Mouse (Mus musculus) stomach, postnatal 0 days (tissue): Measurements from ENCODE around the gene Sdf2l1. TPM values are rescaled to one million over a fixed set of nuclear protein-coding genes. Genes with fewer than 3 reads are reported as not detected.

Experiments
- ATAC-seq: fragments of 200-750 bp; cut with Nextera tagmentation; 2 replicates; pipeline ENCODE4 v1.8.0; 2017; ENCODE audit not compliant: low FRiP score, low TSS enrichment
- DNase-seq: peaks from one replicate; pipeline ENCODE4 v3.0.0-alpha.2; 2016; ENCODE audit warnings: low spot score
- H3K27ac ChIP-seq: fragments of 300-500 bp; sonication (generic); replicated peaks from 2 replicates; pipeline ENCODE4 v1.5.1; 2014; ENCODE audit warnings: mild to moderate bottlenecking, control low read depth
- H3K27me3 ChIP-seq: fragments of 300-500 bp; sonication (generic); 2 replicates; pipeline ENCODE4 v1.6.1; 2014; ENCODE audit warnings: low read length; ENCODE audit not compliant: control insufficient read depth, insufficient read depth
- H3K36me3 ChIP-seq: fragments of 300-500 bp; sonication (generic); 2 replicates; pipeline ENCODE4 v1.6.1; 2014; ENCODE audit warnings: low read length, mixed read lengths; ENCODE audit not compliant: control insufficient read depth, insufficient read depth
- H3K4me1 ChIP-seq: fragments of 300-500 bp; sonication (generic); replicated peaks from 2 replicates; pipeline ENCODE4 v1.6.1; 2014; ENCODE audit warnings: antibody characterized with exemption; ENCODE audit not compliant: control insufficient read depth, insufficient read depth
- H3K4me2 ChIP-seq: fragments of 300-500 bp; sonication (generic); replicated peaks from 2 replicates; pipeline ENCODE4 v1.6.1; 2014; ENCODE audit warnings: low read depth, mild to moderate bottlenecking, control low read depth, moderate library complexity
- H3K4me3 ChIP-seq: fragments of 300-500 bp; sonication (generic); 2 replicates; pipeline ENCODE4 v1.5.1; 2014; ENCODE audit warnings: low read depth, low read length, control low read depth
- H3K9ac ChIP-seq: fragments of 300-500 bp; sonication (generic); 2 replicates; pipeline ENCODE4 v1.6.1; 2014; ENCODE audit warnings: mild to moderate bottlenecking, low read length, control low read depth, mixed read lengths
- H3K9me3 ChIP-seq: fragments of 300-500 bp; sonication (generic); 2 replicates; pipeline ENCODE4 v1.6.1; 2016; ENCODE audit warnings: low read length; ENCODE audit not compliant: control insufficient read depth
- CTCF ChIP-seq: IDR thresholded peaks from 2 replicates; pipeline ENCODE4 v1.5.1; 2016; ENCODE audit warnings: antibody characterized with exemption, low read depth, mild to moderate bottlenecking, moderate library complexity
- EP300 ChIP-seq: optimal IDR thresholded peaks from 2 replicates; pipeline ENCODE3; 2016; ENCODE audit warnings: antibody characterized with exemption
- WGBS: fragments of 180-500 bp; shearing (Covaris S2); extraction: QIAGEN DNeasy Blood & Tissue Kit; methylation state at CpG from one replicate; pipeline ENCODE4 v1.1.7; 2014; 5-methylcytosine and 5-hydroxymethylcytosine counted together
- polyA plus RNA-seq: library from polyadenylated mRNA; unstranded; fragments of >200 nt; fragmentation: Nextera tagmentation; extraction: Ambion mirVana; gene quantifications from 2 replicates; pipeline ENCODE4 v1.2.1, GENCODE M21; 2015

The Sdf2l1 gene
- polyA plus RNA-seq, 1 experiment from 2014 or later: 170 TPM

- H3K36me3 ChIP-seq: no peaks in the 10 kb centered on the region
- peak overlapping the region; percentile 76 for H3K4me3 ChIP-seq
- H3K9me3 ChIP-seq: no peaks in the 10 kb centered on the region
- no peaks in the 10 kb centered on the region for H3K27me3 ChIP-seq
- TF ChIP-seq EP300: no peak
- no peak; the same call in 1 of the 2 replicates for TF ChIP-seq CTCF
- no peak for ATAC-seq
- H3K4me2 ChIP-seq: peak overlapping the region; percentile 99
- peak; percentile 50 for DNase-seq
- WGBS: 3% methylated on average over 43 of the region's 43 CpGs
- H3K27ac ChIP-seq: peak overlapping the region; percentile 67
- 0 out of 2 replicates have a peak, but pooled peaks cover 2% of the 10 kb centered on the region for H3K4me1 ChIP-seq
- peak overlapping the region; percentile 62 for H3K9ac ChIP-seq
Measured at GRCm38 (mm10) chr16:17131191-17132088, 743 bp downstream of the Sdf2l1 start.

DNA sequence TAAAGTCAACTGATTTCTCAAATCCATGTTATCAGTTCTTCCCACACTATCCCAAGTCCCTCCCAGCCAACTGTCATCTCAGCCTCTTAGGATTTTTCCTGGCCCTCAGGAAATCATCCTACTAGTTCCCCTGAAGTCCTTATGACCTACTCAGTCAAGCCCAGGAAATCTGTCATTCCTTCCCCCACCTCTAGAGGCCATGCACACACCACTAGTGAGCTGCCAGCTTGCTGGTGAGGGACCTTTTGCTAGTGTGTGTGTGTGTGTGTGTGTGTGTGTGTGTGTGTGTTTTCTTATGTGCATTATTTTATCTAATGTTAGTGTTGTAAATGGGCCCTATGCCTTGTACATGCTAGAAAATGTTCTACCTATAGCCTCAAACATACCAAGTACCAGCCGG, 4.9 kb downstream of the Sdf2l1 start:
- ATAC-seq (no peak), DNase-seq (peak; percentile 69)
- H3K36me3 ChIP-seq: no peaks in the 10 kb centered on the region
- H3K4me3 ChIP-seq: no peak overlapping the region
- no peak overlapping the region for H3K27ac ChIP-seq
- 100% methylated on average over 1 of the region's 1 CpGs for WGBS
- H3K9me3 ChIP-seq: no peaks in the 10 kb centered on the region
- no peak for TF ChIP-seq EP300
- TF ChIP-seq CTCF: peak; percentile 86
- H3K9ac ChIP-seq: no peak overlapping the region
- 0 out of 2 replicates have a peak, but pooled peaks cover 5% of the 10 kb centered on the region for H3K4me1 ChIP-seq
- no peak overlapping the region for H3K4me2 ChIP-seq
- no peaks in the 10 kb centered on the region for H3K27me3 ChIP-seq

GRCm38 (mm10) chr16:17124871-17125520, 7.2 kb downstream of the Sdf2l1 start, which contains the start of gene 2610318N02Rik:
Gene 2610318N02Rik (minus strand): TSS chr16:17125167.
- DNase-seq: peak; percentile 85
- peak within 1 kb of the TSS; percentile 45 for H3K9ac ChIP-seq
- TF ChIP-seq EP300 (no peak), CTCF (peak; percentile 15; the same call in 1 of the 2 replicates)
- ATAC-seq: peak; percentile 88
- H3K4me3 ChIP-seq: peak within 1 kb of the TSS; percentile 32
- no peaks in the 10 kb centered on the region for H3K36me3 ChIP-seq
- H3K27ac ChIP-seq: no peak within 1 kb of the TSS; the same call in 1 of the 2 replicates
- H3K9me3 ChIP-seq: no peaks in the 10 kb centered on the region
- no peaks in the 10 kb centered on the region for H3K27me3 ChIP-seq
- 3% methylated on average over 25 of the region's 25 CpGs for whole genome bisulfite sequencing
- 0 out of 2 replicates have a peak, but pooled peaks cover 3% of the 10 kb centered on the region for H3K4me1 ChIP-seq
- peak within 1 kb of the TSS; percentile 67 for H3K4me2 ChIP-seq

DNA sequence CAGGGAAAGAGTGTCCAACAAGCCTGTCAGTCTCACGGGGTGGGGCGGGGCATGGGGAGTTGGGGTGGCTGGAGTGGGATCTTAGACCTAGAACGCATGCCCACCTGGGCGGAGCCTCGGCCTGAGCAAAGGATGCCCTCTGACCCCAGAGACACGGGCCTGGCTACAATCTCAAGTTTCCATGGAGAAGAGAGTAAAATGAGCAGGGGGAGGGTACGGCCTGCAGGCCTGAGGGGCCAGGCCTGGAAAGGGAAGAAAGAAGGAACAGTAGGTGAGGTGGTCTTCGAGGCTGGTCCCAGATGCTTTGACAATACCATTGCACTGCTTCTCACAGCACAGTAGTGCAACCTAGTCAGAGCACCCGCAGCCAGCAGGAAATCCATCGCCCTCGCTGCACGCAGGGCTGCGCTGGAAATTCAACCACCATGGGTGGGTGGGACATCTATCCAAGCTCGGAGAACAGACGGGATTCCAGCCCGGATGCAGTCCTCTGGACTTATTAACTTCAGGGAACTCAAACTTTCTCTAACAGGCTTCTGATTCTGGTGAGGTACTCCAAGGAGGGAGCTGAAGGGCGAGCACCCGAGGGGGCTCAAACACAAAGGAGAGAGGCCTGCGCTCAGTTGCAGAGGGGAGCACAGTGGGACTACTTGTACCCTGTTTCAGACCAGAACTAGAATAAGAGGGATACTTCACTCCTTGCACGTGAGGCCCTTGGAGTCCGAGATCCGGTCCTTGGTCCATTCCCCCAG, 7.9 kb downstream of the Sdf2l1 start:
- ATAC-seq (peak; percentile 3; the same call in 1 of the 2 replicates), DNase-seq (peak; percentile 27)
- Histone ChIP-seq H3K27me3 (no peaks in the 10 kb centered on the region), H3K9ac (peak overlapping the region; percentile 45), H3K27ac (no peak overlapping the region; the same call in 1 of the 2 replicates), H3K4me1 (0 out of 2 replicates have a peak, but pooled peaks cover 3% of the 10 kb centered on the region), H3K4me3 (peak overlapping the region; percentile 32), H3K4me2 (peak overlapping the region; percentile 67), H3K9me3 (no peaks in the 10 kb centered on the region), H3K36me3 (no peaks in the 10 kb centered on the region)
- no peak for TF ChIP-seq EP300
- no peak for TF ChIP-seq CTCF
- 7% methylated on average over 22 of the region's 22 CpGs for WGBS

DNA sequence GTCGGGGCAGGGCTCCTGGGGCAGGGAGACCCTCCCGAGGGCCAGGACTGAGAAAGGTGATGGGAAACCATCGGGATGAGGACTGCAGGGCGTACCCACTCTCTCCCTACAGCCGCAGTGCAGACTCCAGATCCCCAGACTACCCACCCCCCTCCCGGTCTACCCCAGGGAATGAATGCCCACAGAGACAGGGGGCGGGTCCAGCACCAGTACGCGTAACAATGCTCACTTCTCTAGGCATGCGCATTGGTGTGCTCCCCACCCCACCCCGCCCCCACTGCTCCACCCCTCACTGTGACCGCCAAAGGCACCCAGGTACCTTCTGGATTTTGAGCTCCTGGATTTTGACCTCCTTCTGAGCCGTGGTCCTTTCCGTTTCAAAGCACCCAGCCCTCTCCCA, 10.6 kb downstream of the Sdf2l1 start:
- Histone ChIP-seq H3K36me3 (no peaks in the 10 kb centered on the region), H3K9ac (no peak overlapping the region), H3K4me1 (0 out of 2 replicates have a peak, but pooled peaks cover 3% of the 10 kb centered on the region), H3K4me2 (no peak overlapping the region), H3K4me3 (no peak overlapping the region), H3K9me3 (no peaks in the 10 kb centered on the region), H3K27me3 (no peaks in the 10 kb centered on the region), H3K27ac (no peak overlapping the region)
- 69% methylated on average over 13 of the region's 14 CpGs for WGBS
- ATAC-seq (no peak), DNase-seq (no peak)
- no peak for TF ChIP-seq CTCF
- no peak for TF ChIP-seq EP300
